In genomic region chr19:30330792-30331191, GRCm38 (mm10) we compare ENCODE assay signal across 26 mouse cellular contexts.
DNase-seq lines count a peak whose midpoint lies in the region; ATAC-seq and TF ChIP-seq lines count a peak whose summit lies in the region.
"Had no signal": no experiment of that assay in that cellular context is flagged by ENCODE, and none has a peak within 500 bp of the region (broad histone marks: within the 10 kb centered on the region; RNA-seq: fewer than 3 reads in every experiment).

No protein-coding gene starts in this region.

- H3K4me2 ChIP-seq in intestine, embryonic 15.5 days (replicated peaks) = no peak overlapping the region
- H3K4me2 ChIP-seq: embryonic facial prominence, embryonic 12.5 days; embryonic facial prominence, embryonic 15.5 days; heart, embryonic 12.5 days; heart, embryonic 15.5 days; hindbrain, embryonic 12.5 days; hindbrain, embryonic 15.5 days had no signal

- DNase-seq in MEL (ENCODE audit: low read depth, low spot score) = peak; percentile 8
- no peak for DNase-seq in gastrocnemius, postnatal 36 days
- no peak for DNase-seq in lung, postnatal 36 days
- DNase-seq: adrenal gland, adult 8-10 months; adrenal gland, postnatal 25 days; cerebellum, adult 11-12 months; cerebellum, adult 9-10 months; cerebellum, postnatal 14 days; forebrain, postnatal 0 days; gastrocnemius, adult 2 months; gastrocnemius, postnatal 25 days; heart, postnatal 10 days; heart, postnatal 36 days; kidney, adult 11 months had no signal

- TF ChIP-seq POLR2A in MEL (IDR thresholded peaks at IDR 0.05; ENCODE audit: control insufficient read depth in 1 of 2, insufficient read depth in 1 of 2, low read depth in 1 of 2, low read length in 2 of 2, poor library complexity in 1 of 2) = no peak

- ATAC-seq in granulocyte monocyte progenitor cell, adult 5-6 weeks (replicated peaks; ENCODE audit: poor library complexity, severe bottlenecking) = peak; percentile 85
- peak; percentile 69 for ATAC-seq in megakaryocyte progenitor cell, adult 5-6 weeks (replicated peaks; ENCODE audit: poor library complexity)
- no peak for ATAC-seq in intestine, embryonic 15.5 days
- ATAC-seq: activated CD4-positive, CD25-positive, alpha-beta regulatory T cell, adult 4 months; forebrain, embryonic 14.5 days; forebrain, postnatal 0 days had no signal

- TF ChIP-seq RAD21 in MEL (IDR thresholded peaks at IDR 0.05; ENCODE audit: low read depth, low read length) = no peak

- no peak overlapping the region for H3K4me3 ChIP-seq in MEL (ENCODE audit: control insufficient read depth in 1 of 2, insufficient read depth in 1 of 2, low read depth in 2 of 2, low read length in 2 of 2)
- H3K4me3 ChIP-seq in intestine, embryonic 15.5 days (replicated peaks) = no peak overlapping the region
- H3K4me3 ChIP-seq: embryonic facial prominence, embryonic 12.5 days; embryonic facial prominence, embryonic 15.5 days; gastrocnemius, adult 2 months; heart, embryonic 12.5 days; heart, embryonic 15.5 days; hindbrain, embryonic 12.5 days; hindbrain, embryonic 15.5 days had no signal

- H3K79me2 ChIP-seq in MEL (ENCODE audit: control insufficient read depth, insufficient read depth, low read length, poor library complexity) = no peaks in the 10 kb centered on the region

- no peak for TF ChIP-seq EP300 in MEL (IDR thresholded peaks at IDR 0.05; ENCODE audit: low read depth in 1 of 2, low read length in 2 of 2)

- intact Hi-C loops in gastrocnemius, postnatal 36 days (cut with DNase I) = no loop called here

- H3K4me1 ChIP-seq in MEL (ENCODE audit: control insufficient read depth in 1 of 2, insufficient read depth in 2 of 2, low read length in 2 of 2) = no peaks in the 10 kb centered on the region
- no peaks in the 10 kb centered on the region for H3K4me1 ChIP-seq in intestine, embryonic 15.5 days (replicated peaks)
- H3K4me1 ChIP-seq: embryonic facial prominence, embryonic 12.5 days; embryonic facial prominence, embryonic 15.5 days; heart, embryonic 12.5 days; heart, embryonic 15.5 days; hindbrain, embryonic 12.5 days; hindbrain, embryonic 15.5 days had no signal

- no peaks in the 10 kb centered on the region for H3K36me3 ChIP-seq in MEL (ENCODE audit: control insufficient read depth in 1 of 2, insufficient read depth in 2 of 2, low read length in 2 of 2)
- H3K36me3 ChIP-seq in intestine, embryonic 15.5 days = no peaks in the 10 kb centered on the region
- H3K36me3 ChIP-seq: embryonic facial prominence, embryonic 12.5 days; embryonic facial prominence, embryonic 15.5 days; G1E; heart, embryonic 12.5 days; heart, embryonic 15.5 days; hindbrain, embryonic 12.5 days; hindbrain, embryonic 15.5 days had no signal

- no peak for TF ChIP-seq CTCF in MEL (IDR thresholded peaks at IDR 0.05 in 2 of 3, conservative IDR thresholded peaks at IDR 0.05 in 1 of 3; ENCODE audit: control insufficient read depth in 1 of 3, insufficient read depth in 1 of 3, low read depth in 2 of 3, low read length in 3 of 3, poor library complexity in 1 of 3, severe bottlenecking in 1 of 3)

- H3K27me3 ChIP-seq in MEL (ENCODE audit: control insufficient read depth in 1 of 2, insufficient read depth in 2 of 2, low read length in 2 of 2) = no peaks in the 10 kb centered on the region
- no peaks in the 10 kb centered on the region for H3K27me3 ChIP-seq in intestine, embryonic 15.5 days (replicated peaks)
- H3K27me3 ChIP-seq: embryonic facial prominence, embryonic 12.5 days; embryonic facial prominence, embryonic 15.5 days; heart, embryonic 12.5 days; heart, embryonic 15.5 days; hindbrain, embryonic 12.5 days; hindbrain, embryonic 15.5 days had no signal

- H3K9me3 ChIP-seq in MEL (replicated peaks; ENCODE audit: insufficient read depth, low read length) = no peaks in the 10 kb centered on the region
- H3K9me3 ChIP-seq in intestine, embryonic 15.5 days = no peaks in the 10 kb centered on the region
- H3K9me3 ChIP-seq: embryonic facial prominence, embryonic 12.5 days; embryonic facial prominence, embryonic 15.5 days; G1E; heart, embryonic 12.5 days; heart, embryonic 15.5 days; hindbrain, embryonic 12.5 days; hindbrain, embryonic 15.5 days had no signal

- no peak overlapping the region for H3K27ac ChIP-seq in MEL (ENCODE audit: control insufficient read depth, low read depth, low read length)
- H3K27ac ChIP-seq in intestine, embryonic 15.5 days = no peak overlapping the region
- H3K27ac ChIP-seq: embryonic facial prominence, embryonic 12.5 days; embryonic facial prominence, embryonic 15.5 days; gastrocnemius, adult 2 months; heart, embryonic 15.5 days; hindbrain, embryonic 12.5 days; hindbrain, embryonic 15.5 days had no signal

- 80% methylated on average over 7 of the region's 7 CpGs for WGBS in intestine, embryonic 15.5 days

- H3K9ac ChIP-seq in MEL (ENCODE audit: control insufficient read depth, low read depth, low read length, poor library complexity, severe bottlenecking) = no peak overlapping the region
- H3K9ac ChIP-seq in intestine, embryonic 15.5 days = no peak overlapping the region
- H3K9ac ChIP-seq: embryonic facial prominence, embryonic 12.5 days; embryonic facial prominence, embryonic 15.5 days; forebrain, postnatal 0 days; heart, embryonic 12.5 days; heart, embryonic 15.5 days; hindbrain, embryonic 12.5 days; hindbrain, embryonic 15.5 days had no signal

TF ChIP-seq in MEL, 35 proteins besides CTCF, POLR2A, EP300 and RAD21:
- TF ChIP-seq CHD1 (IDR thresholded peaks at IDR 0.05; ENCODE audit: low read depth, low read length) = no peak
- no peak for TF ChIP-seq GATA1 (IDR thresholded peaks at IDR 0.05; ENCODE audit: low read depth, low read length)
- TF ChIP-seq MAFK (IDR thresholded peaks at IDR 0.05; ENCODE audit: borderline replicate concordance, low read depth, low read length) = no peak
- TF ChIP-seq CHD2 (IDR thresholded peaks at IDR 0.05; ENCODE audit: low read length) = no peak
- TF ChIP-seq BHLHE40 (IDR thresholded peaks at IDR 0.05; ENCODE audit: borderline replicate concordance, low read depth, low read length) = no peak
- no peak for TF ChIP-seq ZC3H11A (IDR thresholded peaks at IDR 0.05; ENCODE audit: low read depth, low read length)
- TF ChIP-seq NELFE (IDR thresholded peaks at IDR 0.05; ENCODE audit: low read depth, low read length) = no peak
- no peak for TF ChIP-seq SMC3 (IDR thresholded peaks at IDR 0.05; ENCODE audit: low read depth, low read length)
- TF ChIP-seq MXI1 (IDR thresholded peaks at IDR 0.05; ENCODE audit: low read depth, low read length) = no peak
- no peak for TF ChIP-seq USF2 (IDR thresholded peaks at IDR 0.05; ENCODE audit: borderline replicate concordance in 1 of 2, insufficient read depth in 1 of 2, low read depth in 1 of 2, low read length in 2 of 2)
- TF ChIP-seq MYB (IDR thresholded peaks at IDR 0.05; ENCODE audit: low read depth, low read length) = no peak
- TF ChIP-seq ETS1 (IDR thresholded peaks at IDR 0.05; ENCODE audit: low read depth, low read length) = no peak
- TF ChIP-seq TAL1 (IDR thresholded peaks at IDR 0.05; ENCODE audit: low read length) = no peak
- TF ChIP-seq MAX (IDR thresholded peaks at IDR 0.05; ENCODE audit: low read length) = no peak
- TF ChIP-seq MEF2A (IDR thresholded peaks at IDR 0.05; ENCODE audit: extremely low read depth, insufficient replicate concordance, low read depth, low read length, poor library complexity, severe bottlenecking) = no peak
